Mouse (Mus musculus) megakaryocyte-erythroid progenitor cell, adult 5-6 weeks (primary cell): ENCODE measurements around the gene C1qtnf9. TPM values are rescaled to one million over a fixed set of nuclear protein-coding genes. Genes with fewer than 3 reads are reported as not detected.

Source experiments
- total RNA-seq, 2 experiments: library from RNA; stranded (forward) in 1 of 2; stranded (reverse) in 1 of 2; fragments of 200-1000, 215-1000 nt in 1 of 2; fragments of >200 nt in 1 of 2; fragmentation: Nextera tagmentation in 1 of 2; gene quantifications; 2 replicates each; pipeline ENCODE4 v1.2.3; 2014 to 2017

Gene C1qtnf9
- total RNA-seq, 2 experiments from 2014 or later: not detected

Other genes starting within 250 kb of the C1qtnf9 start
- gene Spata13, start 134.1 kb upstream of the C1qtnf9 start, total RNA-seq (2014; fragmentation: Nextera tagmentation): 1.7 and 2.7 TPM in 2 replicates
- 3.0 and 3.4 TPM in 2 replicates for gene Spata13, start 134.1 kb upstream of the C1qtnf9 start, total RNA-seq (2017)
- 15.8 and 19.6 TPM in 2 replicates for gene Mipep, start 16.4 kb downstream of the C1qtnf9 start, total RNA-seq (2014; fragmentation: Nextera tagmentation)
- gene Mipep, start 16.4 kb downstream of the C1qtnf9 start, total RNA-seq (2017): 20.2 and 34.2 TPM in 2 replicates